Mouse (Mus musculus) mesoderm, embryonic 11.5 days (tissue): ENCODE measurements at regions not wholly inside any gene's neighbourhood (a gene's known extent, or its start where the extent isn't known, plus 50 kb on each side); places are given as distances from the start of the nearest gene placed in this dataset.
A peak's percentile ranks its signal among the peaks of the same experiment; 100 is the strongest.
"Not testable (repeated sequence)": the region's sequence is repeated elsewhere in the genome, so short reads cannot be mapped to it uniquely, and the experiment has no call there.

Experiments used
- DNase-seq: peaks from one replicate; pipeline ENCODE4 v3.0.0-alpha.2; 2012; ENCODE audit warnings: low read depth, low spot score

- peak; percentile 23 for DNase-seq
These were observed 70.8 kb downstream of the Pcdh18 start for GRCm38 (mm10) chr3:49686182-49686895.

GRCm38 (mm10) chr3:49674921-49675320, 82.2 kb downstream of the Pcdh18 start:
- DNase-seq: no peak

GRCm38 (mm10) chr3:49672685-49673184, 84.4 kb downstream of the Pcdh18 start:
- no peak for DNase-seq

GRCm38 (mm10) chr3:49667543-49668338, 89.4 kb downstream of the Pcdh18 start:
- no peak for DNase-seq

GRCm38 (mm10) chr3:49666516-49666915, 90.6 kb downstream of the Pcdh18 start:
- DNase-seq: no peak

GRCm38 (mm10) chr3:49648895-49649175, 108.3 kb downstream of the Pcdh18 start:
- no peak for DNase-seq

- no peak for DNase-seq
These were observed 108.9 kb downstream of the Pcdh18 start for GRCm38 (mm10) chr3:49648040-49648894.

GRCm38 (mm10) chr3:49644993-49645392, 112.1 kb downstream of the Pcdh18 start:
- no peak for DNase-seq

GRCm38 (mm10) chr3:49643871-49644270, 113.3 kb downstream of the Pcdh18 start:
- no peak for DNase-seq

GRCm38 (mm10) chr3:49641966-49642758, 115.0 kb downstream of the Pcdh18 start:
- peak; percentile 92 for DNase-seq

- DNase-seq: peak; percentile 13
These were observed 115.7 kb downstream of the Pcdh18 start for GRCm38 (mm10) chr3:49641411-49641810.

GRCm38 (mm10) chr3:49638601-49639000, 118.5 kb downstream of the Pcdh18 start:
- DNase-seq: no peak

GRCm38 (mm10) chr3:49636676-49637075, 120.4 kb downstream of the Pcdh18 start:
- DNase-seq: peak; percentile 19

GRCm38 (mm10) chr3:49592706-49593451, 164.2 kb downstream of the Pcdh18 start:
- DNase-seq: peak; percentile 78

GRCm38 (mm10) chr3:49590234-49590633, 166.9 kb downstream of the Pcdh18 start:
- no peak for DNase-seq

GRCm38 (mm10) chr3:49586531-49587168, 170.5 kb downstream of the Pcdh18 start:
- peak; percentile 43 for DNase-seq

GRCm38 (mm10) chr3:49585962-49586361, 171.2 kb downstream of the Pcdh18 start:
- DNase-seq: not testable (repeated sequence)

- no peak for DNase-seq
These were observed 190.1 kb downstream of the Pcdh18 start for GRCm38 (mm10) chr3:49566769-49567729.

- no peak for DNase-seq
These were observed 229.5 kb downstream of the Pcdh18 start for GRCm38 (mm10) chr3:49527642-49528041.
